Mouse (Mus musculus): Measurements from ENCODE around the gene 6430548M08Rik.

- TF ChIP-seq CTCF (IDR thresholded peaks at IDR 0.05; ENCODE audit: low read depth, low read length) (no peak), POLR2A (IDR thresholded peaks at IDR 0.05; ENCODE audit: extremely low read depth, insufficient read depth, low read length) (0 out of 2 replicates have a peak, but pooled peaks have one; percentile 31)
Observed at GRCm38 (mm10) chr8:120190810-120191413, 77.0 kb downstream of the 6430548M08Rik start.
